Mouse (Mus musculus): Measurements from ENCODE around the gene Ofd1. TPM values are rescaled to one million over a fixed set of nuclear protein-coding genes. Genes with fewer than 3 reads are reported as not detected.

Gene Ofd1
- total RNA-seq, 2 experiments from 2014 or later: 5.2 to 9.4 TPM

DNA sequence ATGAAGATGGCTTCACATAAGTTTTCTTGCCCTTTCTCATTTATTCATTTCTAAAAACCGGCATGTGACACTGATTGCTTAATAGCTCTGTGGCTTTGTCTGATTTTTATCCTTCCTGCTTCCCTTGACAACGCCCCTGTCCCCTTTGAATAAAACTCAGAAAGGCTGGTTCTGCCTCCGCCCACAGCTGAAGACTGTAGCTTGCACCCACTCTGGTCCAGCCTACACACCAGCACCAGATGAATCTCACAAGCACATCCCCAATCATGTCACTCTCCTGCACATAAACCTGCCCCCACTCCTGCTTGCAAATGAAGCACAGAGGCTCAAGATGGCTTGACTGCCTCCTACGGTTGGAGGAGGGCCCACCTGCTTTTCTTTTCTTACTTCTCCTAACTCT is 80.0 kb downstream of the Ofd1 start:
- peak; percentile 83 for ATAC-seq (ENCODE audit: poor library complexity, severe bottlenecking)

DNA sequence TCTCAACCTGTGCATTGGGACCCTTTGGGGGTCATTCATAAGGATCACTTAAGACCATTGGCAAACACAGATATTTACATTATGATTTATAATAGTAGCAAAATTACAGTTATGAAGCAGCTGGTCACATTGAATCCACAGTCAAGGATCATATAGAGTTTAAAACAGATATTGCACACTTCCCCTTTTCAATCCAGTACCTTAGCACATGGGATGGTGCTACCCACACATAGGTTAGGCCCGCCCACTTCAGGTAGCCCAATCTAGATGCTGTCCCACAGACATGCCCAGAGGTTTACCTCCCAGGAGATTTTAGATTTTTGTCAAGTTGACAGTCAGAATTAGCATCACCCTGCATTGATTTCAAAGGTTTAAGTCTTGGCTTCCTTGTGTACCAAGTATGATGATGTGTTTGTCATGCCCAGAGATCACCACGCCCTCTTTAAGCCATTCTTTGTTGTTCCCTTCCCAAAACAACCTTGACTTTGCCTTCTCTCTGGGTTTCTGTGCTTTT is 80.5 kb downstream of the Ofd1 start:
- no peak for ATAC-seq (ENCODE audit: poor library complexity, severe bottlenecking)

DNA sequence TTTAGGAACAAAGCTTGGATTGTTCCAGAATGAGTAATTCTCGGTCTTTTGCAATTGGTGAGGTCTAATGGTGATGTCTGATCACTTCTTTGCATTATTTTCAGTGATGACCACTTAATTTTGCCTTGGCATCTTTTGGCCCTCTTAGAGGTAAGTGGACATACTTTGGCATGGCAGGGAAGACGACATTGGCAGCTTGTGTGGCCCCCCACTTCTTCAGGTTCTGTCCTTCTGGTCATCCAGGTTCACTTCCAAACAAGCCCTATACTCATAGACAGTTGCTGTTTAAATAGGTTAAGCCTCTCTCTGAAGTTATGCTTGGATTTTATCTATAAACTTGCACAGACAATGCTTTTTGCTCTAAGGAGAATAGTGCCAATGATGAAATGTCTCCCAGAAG is 81.5 kb downstream of the Ofd1 start:
- no peak for ATAC-seq (ENCODE audit: poor library complexity, severe bottlenecking)

DNA sequence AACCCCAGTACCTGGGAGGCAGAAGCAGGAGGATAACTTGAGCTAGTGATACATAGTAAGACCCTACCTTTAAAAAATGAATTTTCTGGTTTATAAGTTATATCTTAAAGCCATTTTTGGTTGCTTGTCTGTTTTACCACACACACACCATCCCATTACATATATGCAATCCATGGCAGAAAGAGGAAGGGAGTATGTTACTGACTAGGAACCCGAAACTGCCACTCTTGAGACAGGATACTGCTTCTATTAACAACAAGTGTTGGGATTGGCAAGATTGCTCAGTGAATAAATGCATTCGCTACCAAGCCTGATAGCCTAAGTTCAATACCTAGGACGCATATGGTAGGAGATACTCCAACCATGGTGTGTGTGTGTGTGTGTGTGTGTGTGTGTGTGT is 84.2 kb downstream of the Ofd1 start:
- ATAC-seq (ENCODE audit: poor library complexity, severe bottlenecking): peak; percentile 79

DNA sequence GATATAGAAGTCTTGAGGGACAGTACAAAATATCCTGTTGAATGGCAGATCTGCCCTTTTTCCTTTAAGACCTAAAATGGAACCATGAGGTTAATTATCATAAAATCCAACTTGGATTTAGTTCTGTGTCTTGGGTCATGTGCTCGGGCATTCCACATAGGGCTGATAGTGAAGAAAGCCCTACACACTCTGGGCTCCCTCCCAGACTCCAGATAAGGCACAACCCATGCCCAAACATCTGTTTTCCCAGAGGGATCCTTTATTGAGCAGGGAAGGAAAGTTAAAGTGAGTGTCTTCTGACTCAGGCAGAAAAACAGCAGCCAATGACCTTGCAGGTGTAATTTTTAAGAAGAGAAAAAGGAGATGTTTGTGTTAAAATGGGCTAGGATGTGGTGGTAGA is 85.6 kb downstream of the Ofd1 start:
- ATAC-seq (ENCODE audit: poor library complexity, severe bottlenecking): no peak

DNA sequence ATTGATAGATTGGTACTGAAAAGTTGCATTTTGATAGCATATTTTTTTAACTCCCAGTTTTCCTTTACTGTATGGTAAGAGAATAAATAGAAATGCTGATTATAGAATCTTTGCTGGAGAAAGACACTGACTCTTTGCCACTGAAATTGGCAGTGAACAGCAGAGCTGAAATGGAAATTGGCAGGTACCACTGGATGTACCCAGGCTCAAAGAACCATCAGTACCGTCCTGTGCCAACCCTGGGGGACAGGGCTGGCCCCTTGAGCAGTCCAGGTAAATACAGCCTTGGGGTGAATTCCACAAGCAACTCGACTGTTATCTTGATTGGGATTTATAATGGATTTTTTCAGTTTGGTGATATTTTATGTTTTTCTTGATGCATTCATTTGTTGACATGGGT is 87.1 kb downstream of the Ofd1 start:
- ATAC-seq (ENCODE audit: poor library complexity, severe bottlenecking): no peak

DNA sequence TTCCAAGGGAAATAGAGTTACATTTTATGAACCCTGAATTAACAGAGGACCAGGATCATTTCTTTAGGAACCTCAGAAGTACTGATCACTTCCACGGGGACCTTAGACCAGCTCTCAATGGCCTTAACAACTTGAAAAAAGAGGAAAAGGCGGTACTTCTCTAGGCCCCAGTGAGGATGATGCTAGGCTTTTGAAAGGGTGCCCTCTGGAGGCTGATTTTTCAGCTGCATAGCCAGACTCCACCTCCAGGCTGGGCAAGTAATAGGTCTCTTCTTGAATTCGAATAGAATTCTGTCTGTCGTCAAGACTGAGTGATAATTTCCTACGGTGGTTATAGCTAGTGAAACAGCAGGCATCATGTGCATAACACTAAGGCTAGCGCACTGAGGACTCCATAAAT is 88.7 kb downstream of the Ofd1 start:
- peak; percentile 91 for ATAC-seq (ENCODE audit: poor library complexity, severe bottlenecking)

DNA sequence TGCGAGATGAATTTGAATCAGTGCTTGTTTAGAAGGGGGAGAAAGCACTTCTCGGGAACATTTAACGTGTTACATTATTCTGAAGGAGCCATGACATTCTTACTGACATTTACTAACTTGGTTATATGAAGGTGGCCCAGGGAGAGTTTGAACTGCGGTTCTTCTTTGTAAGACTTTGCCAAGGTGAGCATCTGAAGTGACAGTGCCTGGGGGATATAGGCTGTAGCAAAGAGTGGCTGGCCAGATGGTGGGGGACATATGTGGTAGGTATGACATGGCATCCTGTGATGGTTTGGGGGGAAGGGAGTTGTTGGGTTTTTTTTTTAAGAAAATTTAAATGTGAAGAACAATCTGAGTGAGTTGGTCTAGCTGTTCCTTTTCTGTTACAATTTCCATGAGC is 91.9 kb downstream of the Ofd1 start:
- ATAC-seq (ENCODE audit: poor library complexity, severe bottlenecking): no peak

DNA sequence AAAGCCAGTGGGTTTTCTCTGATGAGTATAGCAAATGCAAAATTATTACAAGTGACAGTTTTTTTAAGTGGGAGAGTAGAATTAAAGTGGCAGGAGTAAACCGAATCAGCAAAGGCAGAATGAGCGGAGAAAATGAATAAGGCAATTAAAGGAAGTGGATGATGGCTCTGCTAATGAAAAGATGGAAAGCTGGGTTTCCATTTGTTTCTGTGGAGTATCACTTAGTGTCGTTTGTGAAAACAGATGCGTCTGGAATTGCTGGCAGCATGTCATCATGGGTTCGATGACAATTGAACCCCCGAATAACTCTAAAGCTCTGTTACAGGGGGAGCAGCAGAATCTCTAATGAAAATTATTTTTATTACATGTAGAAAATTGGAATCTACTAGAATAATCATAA is 92.4 kb downstream of the Ofd1 start:
- ATAC-seq (ENCODE audit: poor library complexity, severe bottlenecking): no peak

DNA sequence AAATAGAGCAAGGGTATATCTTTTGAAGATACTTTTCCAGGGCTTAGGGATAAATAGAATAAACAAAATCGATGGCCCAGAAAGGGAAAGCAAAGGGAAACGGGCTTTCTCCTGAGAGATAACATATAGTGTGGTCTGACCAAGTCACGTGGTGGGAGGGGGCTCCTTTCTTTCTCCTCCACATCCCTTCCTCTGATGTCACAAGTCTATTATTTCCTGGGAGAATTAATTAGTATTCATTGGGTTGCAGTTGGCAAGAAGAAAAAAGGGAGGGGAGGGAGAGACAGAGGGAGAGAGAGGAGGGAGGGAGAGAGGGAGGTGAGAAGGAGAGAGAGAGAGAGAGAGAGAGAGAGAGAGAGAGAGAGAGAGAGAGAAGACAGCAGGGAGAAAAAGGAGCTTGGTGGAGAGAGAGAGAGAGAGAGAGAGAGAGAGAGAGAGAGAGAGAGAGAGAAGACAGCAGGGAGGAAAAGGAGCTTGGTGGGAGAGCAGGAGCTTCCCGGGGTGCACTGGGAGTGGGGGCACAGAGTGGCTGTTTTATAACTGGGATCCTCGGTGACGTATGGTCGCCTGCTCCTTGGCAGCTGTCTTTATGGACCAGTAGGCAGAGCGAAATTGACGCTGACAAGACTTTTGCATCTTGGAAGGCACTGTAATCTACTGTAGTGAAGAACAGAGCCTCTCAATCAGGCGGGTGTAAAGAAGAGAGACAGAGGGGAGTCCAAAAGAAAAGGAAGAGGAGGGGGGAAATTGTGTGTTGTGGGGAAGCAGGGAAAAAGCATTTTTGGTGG is 96.1 kb downstream of the Ofd1 start:
- no peak for ATAC-seq (ENCODE audit: poor library complexity, severe bottlenecking)

DNA sequence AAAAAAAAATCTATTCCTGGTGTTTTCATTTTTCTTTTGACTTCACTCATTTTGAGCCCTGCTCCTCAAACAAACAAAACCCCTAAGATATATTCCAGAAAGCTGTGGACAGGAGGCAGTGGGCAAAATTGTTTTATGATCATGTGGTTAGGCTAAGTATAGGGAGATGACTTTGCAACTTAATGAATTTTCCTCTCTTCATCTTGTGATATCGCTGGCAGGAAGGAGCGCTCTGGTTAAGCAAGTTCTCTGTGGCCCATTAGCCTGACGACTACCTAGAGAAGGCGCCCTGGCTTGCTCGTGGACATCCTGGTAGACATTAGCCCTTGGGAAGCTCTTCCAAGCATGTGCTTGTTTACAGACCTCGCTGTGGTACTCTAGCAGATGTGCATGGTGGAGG is 98.7 kb downstream of the Ofd1 start:
- no peak for ATAC-seq (ENCODE audit: poor library complexity, severe bottlenecking)

Other genes starting within 250 kb of the Ofd1 start
- 0.27 TPM in 1 of 2 replicates, not detected in the other for gene Gpm6b, start 201.8 kb downstream of the Ofd1 start, total RNA-seq (2015)
- gene Gpm6b, start 201.8 kb downstream of the Ofd1 start, total RNA-seq (2017): 0.04 TPM in 1 of 2 replicates, not detected in the other
- 23.0 and 26.8 TPM in 2 replicates for gene Trappc2, start 130 bp downstream of the Ofd1 start, total RNA-seq (2015)
- 13.4 and 18.7 TPM in 2 replicates for gene Trappc2, start 130 bp downstream of the Ofd1 start, total RNA-seq (2017)
- 45.1 and 50.2 TPM in 2 replicates for gene Rab9, start 39.2 kb upstream of the Ofd1 start, total RNA-seq (2015)
- 65.7 and 77.2 TPM in 2 replicates for gene Rab9, start 39.2 kb upstream of the Ofd1 start, total RNA-seq (2017)
- 5.9 and 7.8 TPM in 2 replicates for gene Tceanc, start 77.9 kb upstream of the Ofd1 start, total RNA-seq (2015)
- gene Tceanc, start 77.9 kb upstream of the Ofd1 start, total RNA-seq (2017): 6.8 and 11.7 TPM in 2 replicates
- gene Egfl6, start 145.0 kb upstream of the Ofd1 start, total RNA-seq (2015): not detected in 2 replicates
- gene Egfl6, start 145.0 kb upstream of the Ofd1 start, total RNA-seq (2017): not detected in 2 replicates